Mouse (Mus musculus) heart, embryonic 10.5 days (tissue): ENCODE results near the gene Sytl1. TPM values are rescaled to one million over a fixed set of nuclear protein-coding genes. Genes with fewer than 3 reads are reported as not detected.

Experiments used
- DNase-seq: peaks from one replicate; pipeline ENCODE4 v3.0.0-alpha.2; 2017; ENCODE audit warnings: low spot score
- H3K27ac ChIP-seq: fragments of 300-500 bp; sonication (generic); 2 replicates; pipeline ENCODE4 v1.5.1; 2016; ENCODE audit warnings: mild to moderate bottlenecking
- H3K27me3 ChIP-seq: fragments of 300-500 bp; sonication (generic); 2 replicates; pipeline ENCODE4 v1.6.1; 2016; ENCODE audit warnings: mild to moderate bottlenecking; ENCODE audit not compliant: poor library complexity, insufficient read depth, severe bottlenecking
- H3K36me3 ChIP-seq: fragments of 300-500 bp; sonication (generic); 2 replicates; pipeline ENCODE4 v1.6.1; 2016; ENCODE audit warnings: mild to moderate bottlenecking, moderate library complexity
- H3K4me1 ChIP-seq: fragments of 300-500 bp; sonication (generic); 2 replicates; pipeline ENCODE4 v1.6.1; 2016; ENCODE audit warnings: mild to moderate bottlenecking
- H3K4me3 ChIP-seq: fragments of 300-500 bp; sonication (generic); 2 replicates; pipeline ENCODE4 v1.5.1; 2016; ENCODE audit warnings: mild to moderate bottlenecking, moderate library complexity
- H3K9me3 ChIP-seq: fragments of 300-500 bp; sonication (generic); 2 replicates; pipeline ENCODE4 v1.6.1; 2016; ENCODE audit warnings: mild to moderate bottlenecking, moderate library complexity
- WGBS: fragments of 180-500 bp; shearing (Covaris S2); methylation state at CpG from one replicate; pipeline ENCODE4 v1.1.7; 2016; 5-methylcytosine and 5-hydroxymethylcytosine counted together
- polyA plus RNA-seq: library from polyadenylated mRNA; unstranded; fragments of >200 nt; fragmentation: Nextera tagmentation; extraction: Ambion mirVana; gene quantifications from 2 replicates; pipeline ENCODE4 v1.2.1, GENCODE M21; 2016

The Sytl1 gene
- polyA plus RNA-seq, 1 experiment from 2014 or later: 0.60 TPM

DNA sequence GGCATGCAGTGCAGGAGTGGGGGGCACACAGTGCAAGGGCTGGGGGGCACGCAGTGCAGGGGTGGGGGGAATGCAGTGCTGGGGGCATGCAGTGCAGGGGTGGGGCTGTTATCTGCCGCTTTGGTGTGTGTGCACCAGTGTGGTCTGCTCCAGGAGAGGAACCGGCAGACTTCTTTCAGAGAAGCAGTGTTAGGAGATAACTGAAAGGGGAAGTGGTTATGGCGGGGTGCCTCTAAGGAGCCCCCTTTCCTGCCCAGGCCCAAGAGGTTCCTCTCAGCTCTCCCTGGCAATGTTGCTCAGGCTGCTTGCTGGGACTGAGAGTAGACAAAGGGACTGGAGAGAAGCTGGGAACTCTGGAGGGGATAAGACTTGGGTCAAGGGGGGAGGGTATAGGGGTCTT lies 25.0 kb downstream of the Sytl1 start:
- H3K4me3 ChIP-seq: no peak overlapping the region
- WGBS: 52% methylated on average over 4 of the region's 4 CpGs
- no peaks in the 10 kb centered on the region for H3K36me3 ChIP-seq
- peaks cover 26% of the 10 kb centered on the region for H3K4me1 ChIP-seq
- no peak for DNase-seq
- no peaks in the 10 kb centered on the region for H3K9me3 ChIP-seq
- peaks cover 30% of the 10 kb centered on the region for H3K27me3 ChIP-seq
- H3K27ac ChIP-seq: peak overlapping the region; percentile 16; the same call in 1 of the 2 replicates

- 82% methylated on average over 5 of the region's 5 CpGs for WGBS
- Histone ChIP-seq H3K4me1 (peaks cover 7% of the 10 kb centered on the region), H3K27ac (no peak overlapping the region), H3K36me3 (no peaks in the 10 kb centered on the region), H3K9me3 (no peaks in the 10 kb centered on the region), H3K4me3 (no peak overlapping the region), H3K27me3 (peaks cover 14% of the 10 kb centered on the region; the same call in 1 of the 2 replicates)
- DNase-seq: no peak
Observed at GRCm38 (mm10) chr4:133235415-133235814, 27.5 kb downstream of the Sytl1 start.

- Histone ChIP-seq H3K4me1 (peaks cover 4% of the 10 kb centered on the region; the same call in 1 of the 2 replicates), H3K4me3 (no peak overlapping the region), H3K27me3 (peaks cover 9% of the 10 kb centered on the region; the same call in 1 of the 2 replicates), H3K27ac (no peak overlapping the region), H3K9me3 (no peaks in the 10 kb centered on the region), H3K36me3 (no peaks in the 10 kb centered on the region)
- WGBS: 52% methylated on average over 5 of the region's 5 CpGs
- no peak for DNase-seq
Observed at GRCm38 (mm10) chr4:133234771-133235170, 28.1 kb downstream of the Sytl1 start.

GRCm38 (mm10) chr4:133233285-133233976 lies 29.5 kb downstream of the Sytl1 start:
- Histone ChIP-seq H3K27ac (0 out of 2 replicates have a peak overlapping the region, but pooled peaks have one; percentile 29), H3K36me3 (no peaks in the 10 kb centered on the region), H3K27me3 (peaks cover 4% of the 10 kb centered on the region; the same call in 1 of the 2 replicates), H3K9me3 (no peaks in the 10 kb centered on the region), H3K4me1 (peaks cover 4% of the 10 kb centered on the region; the same call in 1 of the 2 replicates), H3K4me3 (no peak overlapping the region)
- no peak for DNase-seq
- WGBS: 31% methylated on average over 10 of the region's 10 CpGs

DNA sequence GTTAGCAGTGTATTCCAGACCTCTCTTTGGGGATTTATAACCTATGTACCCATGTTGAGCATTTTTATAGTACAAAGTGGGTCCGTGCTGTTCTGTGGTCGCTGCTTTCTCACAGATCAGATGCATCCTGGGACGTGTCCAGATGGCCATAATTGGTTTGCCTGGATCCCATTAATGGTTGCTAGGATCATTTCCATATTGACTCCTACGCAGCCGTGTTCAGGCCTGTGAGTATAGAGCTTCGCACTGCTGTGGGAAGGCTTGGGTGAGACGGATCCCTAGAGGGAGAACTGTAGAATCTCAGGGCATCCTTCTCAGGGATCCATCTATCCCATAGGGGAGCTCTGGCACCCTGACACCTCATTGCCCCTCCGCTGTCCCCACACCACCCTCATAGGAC lies 33.3 kb downstream of the Sytl1 start:
- Histone ChIP-seq H3K9me3 (no peaks in the 10 kb centered on the region), H3K27ac (no peak overlapping the region), H3K36me3 (no peaks in the 10 kb centered on the region), H3K4me3 (no peak overlapping the region), H3K4me1 (peaks cover 4% of the 10 kb centered on the region; the same call in 1 of the 2 replicates), H3K27me3 (no peaks in the 10 kb centered on the region; the same call in 1 of the 2 replicates)
- no peak for DNase-seq
- WGBS: 77% methylated on average over 8 of the region's 8 CpGs

GRCm38 (mm10) chr4:133227636-133228035 lies 35.3 kb downstream of the Sytl1 start:
- H3K4me3 ChIP-seq: no peak overlapping the region
- peaks cover 15% of the 10 kb centered on the region for H3K27me3 ChIP-seq
- no peaks in the 10 kb centered on the region for H3K36me3 ChIP-seq
- no peak for DNase-seq
- 64% methylated on average over 8 of the region's 8 CpGs for WGBS
- H3K4me1 ChIP-seq: 0 out of 2 replicates have a peak, but pooled peaks cover 5% of the 10 kb centered on the region
- no peaks in the 10 kb centered on the region for H3K9me3 ChIP-seq
- H3K27ac ChIP-seq: no peak overlapping the region

- Histone ChIP-seq H3K36me3 (no peaks in the 10 kb centered on the region), H3K9me3 (no peaks in the 10 kb centered on the region), H3K27me3 (peaks cover 31% of the 10 kb centered on the region), H3K4me3 (no peak overlapping the region), H3K4me1 (peaks cover 9% of the 10 kb centered on the region), H3K27ac (no peak overlapping the region)
- DNase-seq: no peak
- 69% methylated on average over 10 of the region's 10 CpGs for WGBS
Observed at GRCm38 (mm10) chr4:133226073-133226472, 36.8 kb downstream of the Sytl1 start.

DNA sequence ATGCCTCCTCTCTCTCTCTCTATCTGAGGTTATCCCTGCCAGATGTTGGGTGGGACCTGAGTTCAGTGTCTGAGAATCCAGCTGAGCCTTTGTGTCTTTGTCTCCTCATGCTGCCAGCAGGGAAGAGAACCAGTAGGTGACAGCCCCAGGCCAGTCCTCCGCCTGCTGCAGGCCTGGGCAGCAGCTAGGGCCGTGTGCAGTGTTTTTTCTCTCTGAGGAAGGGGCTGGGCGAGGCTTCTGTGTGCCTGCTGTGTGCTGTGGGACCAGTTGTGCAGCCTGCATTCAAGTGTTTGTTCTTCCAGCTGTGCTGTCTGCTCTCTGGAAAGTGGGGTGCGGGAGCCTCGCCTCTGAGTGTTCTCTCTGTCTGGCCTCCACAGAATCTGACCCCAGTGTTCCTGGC lies 39.0 kb downstream of the Sytl1 start:
- Histone ChIP-seq H3K9me3 (no peaks in the 10 kb centered on the region), H3K27ac (no peak overlapping the region), H3K27me3 (peaks cover 51% of the 10 kb centered on the region), H3K36me3 (no peaks in the 10 kb centered on the region), H3K4me3 (no peak overlapping the region), H3K4me1 (peaks cover 16% of the 10 kb centered on the region)
- WGBS: 51% methylated on average over 5 of the region's 5 CpGs
- DNase-seq: no peak

DNA sequence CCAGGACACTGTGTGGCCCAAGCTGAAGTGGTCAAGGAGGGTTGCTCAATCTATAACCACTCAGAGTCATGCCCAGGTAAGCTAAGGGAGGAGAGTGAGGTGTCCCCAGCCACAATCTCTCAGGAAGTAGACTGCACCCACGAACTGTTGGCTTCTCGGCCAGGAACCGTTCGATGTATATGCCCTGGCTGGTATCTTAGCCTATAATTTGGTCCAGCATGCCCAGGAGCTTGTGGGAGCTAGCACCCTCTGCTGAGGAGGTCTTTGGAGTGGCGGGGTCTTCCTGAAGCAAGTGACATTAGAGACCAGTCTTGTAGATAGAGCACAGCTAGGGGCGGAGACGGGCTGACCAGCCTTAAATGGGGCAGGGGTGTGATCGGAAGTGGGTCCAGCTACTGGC lies 41.2 kb downstream of the Sytl1 start:
- 76% methylated on average over 8 of the region's 8 CpGs for WGBS
- Histone ChIP-seq H3K4me3 (no peak overlapping the region), H3K4me1 (peaks cover 16% of the 10 kb centered on the region), H3K27me3 (peaks cover 58% of the 10 kb centered on the region), H3K9me3 (no peaks in the 10 kb centered on the region), H3K27ac (no peak overlapping the region), H3K36me3 (no peaks in the 10 kb centered on the region)
- no peak for DNase-seq

- no peak for DNase-seq
- H3K9me3 ChIP-seq: no peaks in the 10 kb centered on the region
- H3K27ac ChIP-seq: peak overlapping the region; percentile 72
- H3K27me3 ChIP-seq: peaks cover 63% of the 10 kb centered on the region
- 2% methylated on average over 25 of the region's 25 CpGs for WGBS
- peaks cover 16% of the 10 kb centered on the region for H3K4me1 ChIP-seq
- H3K4me3 ChIP-seq: peak overlapping the region; percentile 53
- no peaks in the 10 kb centered on the region for H3K36me3 ChIP-seq
Observed at GRCm38 (mm10) chr4:133220656-133221055, 42.3 kb downstream of the Sytl1 start.

DNA sequence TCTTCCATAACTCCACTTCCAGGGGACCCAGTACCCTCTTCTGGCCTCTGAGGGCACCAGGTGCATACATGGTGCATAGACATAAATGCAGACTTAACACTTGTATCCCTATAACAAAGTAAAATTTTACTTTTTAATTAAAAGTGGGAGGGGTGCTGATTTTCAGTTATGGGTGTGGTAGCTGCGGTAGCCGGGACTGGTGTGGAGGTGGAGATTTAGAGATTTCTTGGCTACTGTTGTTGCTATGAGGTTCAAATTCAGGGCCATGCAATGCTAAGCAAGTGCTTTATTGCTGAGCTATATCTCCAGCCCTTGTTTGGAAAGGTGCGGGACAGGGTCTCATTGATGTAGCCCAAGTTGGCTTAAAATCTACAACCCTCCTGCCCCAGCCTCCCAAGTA lies 44.2 kb downstream of the Sytl1 start:
- H3K27ac ChIP-seq: no peak overlapping the region
- no peak overlapping the region for H3K4me3 ChIP-seq
- H3K4me1 ChIP-seq: peaks cover 13% of the 10 kb centered on the region
- H3K27me3 ChIP-seq: peaks cover 77% of the 10 kb centered on the region
- DNase-seq: no peak
- H3K36me3 ChIP-seq: no peaks in the 10 kb centered on the region
- H3K9me3 ChIP-seq: no peaks in the 10 kb centered on the region
- WGBS: 93% methylated on average over 3 of the region's 3 CpGs

DNA sequence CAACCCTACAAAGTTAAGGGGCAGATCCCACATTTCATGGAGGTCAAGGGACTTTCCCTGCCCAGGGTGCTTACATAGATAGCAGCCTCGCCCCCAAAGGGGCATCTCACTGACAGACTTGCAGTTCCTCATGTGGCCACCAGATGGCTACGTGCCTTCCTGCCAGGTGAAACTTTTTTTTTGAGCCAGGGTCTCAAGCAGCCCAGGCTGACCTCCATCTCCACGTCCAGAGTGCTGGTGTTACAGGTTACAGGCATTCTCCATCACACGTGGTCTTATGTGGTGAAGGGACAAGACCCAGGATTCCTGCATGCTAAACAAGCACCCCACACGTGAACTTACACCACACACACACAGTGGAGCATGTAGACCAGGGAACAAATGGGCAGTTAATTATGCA lies 45.3 kb downstream of the Sytl1 start:
- 1% methylated on average over 5 of the region's 5 CpGs for WGBS

GRCm38 (mm10) chr4:133213661-133214060 lies 49.3 kb downstream of the Sytl1 start:
- Histone ChIP-seq H3K4me3 (peak overlapping the region; percentile 80), H3K27me3 (peaks cover 75% of the 10 kb centered on the region), H3K36me3 (no peaks in the 10 kb centered on the region), H3K27ac (0 out of 2 replicates have a peak overlapping the region, but pooled peaks have one; percentile 30), H3K9me3 (no peaks in the 10 kb centered on the region), H3K4me1 (peaks cover 29% of the 10 kb centered on the region)
- 9% methylated on average over 10 of the region's 10 CpGs for WGBS
- DNase-seq: no peak

More for the DNA sequence above, 45.3 kb downstream of the Sytl1 start:
- Histone ChIP-seq H3K36me3 (no peaks in the 10 kb centered on the region), H3K4me3 (no peak overlapping the region), H3K27me3 (peaks cover 77% of the 10 kb centered on the region), H3K4me1 (peaks cover 25% of the 10 kb centered on the region), H3K9me3 (no peaks in the 10 kb centered on the region), H3K27ac (no peak overlapping the region)
- no peak for DNase-seq
